Mouse (Mus musculus): ENCODE data around the gene Ccpg1os.

The Ccpg1os gene

GRCm38 (mm10) chr9:72985250-72986220 lies at the start of gene Ccpg1os, which contains the start of gene Ccpg1:
Ccpg1os (minus strand) TSS chr9:72985382.
Ccpg1 (plus strand) TSS chr9:72985429.
- DNase-seq (ENCODE audit: low spot score), result peak; percentile 84

- no peak for DNase-seq (ENCODE audit: low spot score)
Observed at GRCm38 (mm10) chr9:73033406-73033805, 48.2 kb upstream of the Ccpg1os start.

GRCm38 (mm10) chr9:73031421-73031820 lies 46.2 kb upstream of the Ccpg1os start:
- no peak for DNase-seq (ENCODE audit: low spot score)

GRCm38 (mm10) chr9:73030443-73030842 lies 45.3 kb upstream of the Ccpg1os start:
- DNase-seq (ENCODE audit: low spot score), result no peak

GRCm38 (mm10) chr9:73025818-73026636 lies 40.8 kb upstream of the Ccpg1os start:
- no peak for DNase-seq (ENCODE audit: low spot score)

- DNase-seq (ENCODE audit: low spot score), result no peak
Observed at GRCm38 (mm10) chr9:73020566-73021097, 35.5 kb upstream of the Ccpg1os start.

- no peak for DNase-seq (ENCODE audit: low spot score)
Observed at GRCm38 (mm10) chr9:73019841-73020240, 34.7 kb upstream of the Ccpg1os start.

- no peak for DNase-seq (ENCODE audit: low spot score)
Observed at GRCm38 (mm10) chr9:73014724-73015123, 29.5 kb upstream of the Ccpg1os start.

GRCm38 (mm10) chr9:73012629-73013028 lies 27.4 kb upstream of the Ccpg1os start:
- DNase-seq (ENCODE audit: low spot score), result no peak

- no peak for DNase-seq (ENCODE audit: low spot score)
Observed at GRCm38 (mm10) chr9:73008384-73008783, 23.2 kb upstream of the Ccpg1os start.

- DNase-seq (ENCODE audit: low spot score), result no peak
Observed at GRCm38 (mm10) chr9:73006175-73006574, 21.0 kb upstream of the Ccpg1os start.

- no peak for DNase-seq (ENCODE audit: low spot score)
Observed at GRCm38 (mm10) chr9:73005106-73005505, 19.9 kb upstream of the Ccpg1os start.

- no peak for DNase-seq (ENCODE audit: low spot score)
Observed at GRCm38 (mm10) chr9:73004076-73004475, 18.9 kb upstream of the Ccpg1os start.

- DNase-seq (ENCODE audit: low spot score), result no peak
Observed at GRCm38 (mm10) chr9:73002177-73002576, 17.0 kb upstream of the Ccpg1os start.

- DNase-seq (ENCODE audit: low spot score), result no peak
Observed at GRCm38 (mm10) chr9:73001314-73002011, 16.3 kb upstream of the Ccpg1os start.

- no peak for DNase-seq (ENCODE audit: low spot score)
Observed at GRCm38 (mm10) chr9:73000487-73000886, 15.3 kb upstream of the Ccpg1os start.

GRCm38 (mm10) chr9:72996806-72997205 lies 11.6 kb upstream of the Ccpg1os start:
- no peak for DNase-seq (ENCODE audit: low spot score)

GRCm38 (mm10) chr9:72996167-72996566 lies 11.0 kb upstream of the Ccpg1os start:
- no peak for DNase-seq (ENCODE audit: low spot score)

GRCm38 (mm10) chr9:72992576-72992975 lies 7.4 kb upstream of the Ccpg1os start:
- no peak for DNase-seq (ENCODE audit: low spot score)

GRCm38 (mm10) chr9:72991420-72991819 lies 6.2 kb upstream of the Ccpg1os start:
- no peak for DNase-seq (ENCODE audit: low spot score)

- no peak for DNase-seq (ENCODE audit: low spot score)
Observed at GRCm38 (mm10) chr9:72988706-72989105, 3.5 kb upstream of the Ccpg1os start.

GRCm38 (mm10) chr9:72987703-72988102 lies 2.5 kb upstream of the Ccpg1os start:
- no peak for DNase-seq (ENCODE audit: low spot score)
